Mouse (Mus musculus) CD4-positive helper T cell, adult 2 months (primary cell): ENCODE measurements around the gene Pbx1.

Experiments used
- DNase-seq: peaks from one replicate; pipeline ENCODE4 v3.0.0-alpha.2; 2012; ENCODE audit warnings: low read depth, missing footprints, low spot score

Gene Pbx1

GRCm38 (mm10) chr1:168344262-168344661 lies 87.8 kb downstream of the Pbx1 start:
- no peak for DNase-seq

- DNase-seq = no peak
Measured at GRCm38 (mm10) chr1:168342269-168342668, 89.8 kb downstream of the Pbx1 start.

GRCm38 (mm10) chr1:168341863-168342262 lies 90.2 kb downstream of the Pbx1 start:
- no peak for DNase-seq

- no peak for DNase-seq
Measured at GRCm38 (mm10) chr1:168341368-168341767, 90.7 kb downstream of the Pbx1 start.

GRCm38 (mm10) chr1:168336238-168336818 lies 95.7 kb downstream of the Pbx1 start:
- no peak for DNase-seq

- DNase-seq = no peak
Measured at GRCm38 (mm10) chr1:168334831-168335574, 97.1 kb downstream of the Pbx1 start.

GRCm38 (mm10) chr1:168332056-168332455 lies 100.0 kb downstream of the Pbx1 start:
- no peak for DNase-seq

- no peak for DNase-seq
Measured at GRCm38 (mm10) chr1:168328236-168328605, 103.8 kb downstream of the Pbx1 start.

- no peak for DNase-seq
Measured at GRCm38 (mm10) chr1:168327405-168328235, 104.5 kb downstream of the Pbx1 start.

GRCm38 (mm10) chr1:168325786-168326185 lies 106.3 kb downstream of the Pbx1 start:
- DNase-seq = no peak

GRCm38 (mm10) chr1:168324306-168325085 lies 107.6 kb downstream of the Pbx1 start:
- no peak for DNase-seq

- DNase-seq = no peak
Measured at GRCm38 (mm10) chr1:168323436-168324108, 108.5 kb downstream of the Pbx1 start.

GRCm38 (mm10) chr1:168322892-168323291 lies 109.2 kb downstream of the Pbx1 start:
- DNase-seq = no peak

GRCm38 (mm10) chr1:168319695-168320094 lies 112.4 kb downstream of the Pbx1 start:
- DNase-seq = no peak

GRCm38 (mm10) chr1:168318899-168319469 lies 113.1 kb downstream of the Pbx1 start:
- no peak for DNase-seq

GRCm38 (mm10) chr1:168313772-168314171 lies 118.3 kb downstream of the Pbx1 start:
- DNase-seq = no peak

- no peak for DNase-seq
Measured at GRCm38 (mm10) chr1:168312710-168313447, 119.2 kb downstream of the Pbx1 start.

GRCm38 (mm10) chr1:168309101-168309521 lies 123.0 kb downstream of the Pbx1 start:
- no peak for DNase-seq

GRCm38 (mm10) chr1:168307275-168308182 lies 124.5 kb downstream of the Pbx1 start:
- no peak for DNase-seq
